Mouse (Mus musculus): ENCODE data around the gene Rnf180. TPM values are rescaled to one million over a fixed set of nuclear protein-coding genes. Genes with fewer than 3 reads are reported as not detected.
A peak's percentile ranks its signal among the peaks of the same experiment; 100 is the strongest.

Rnf180 gene
- total RNA-seq, 2 experiments from 2014 or later = 1.2 to 2.3 TPM

DNA sequence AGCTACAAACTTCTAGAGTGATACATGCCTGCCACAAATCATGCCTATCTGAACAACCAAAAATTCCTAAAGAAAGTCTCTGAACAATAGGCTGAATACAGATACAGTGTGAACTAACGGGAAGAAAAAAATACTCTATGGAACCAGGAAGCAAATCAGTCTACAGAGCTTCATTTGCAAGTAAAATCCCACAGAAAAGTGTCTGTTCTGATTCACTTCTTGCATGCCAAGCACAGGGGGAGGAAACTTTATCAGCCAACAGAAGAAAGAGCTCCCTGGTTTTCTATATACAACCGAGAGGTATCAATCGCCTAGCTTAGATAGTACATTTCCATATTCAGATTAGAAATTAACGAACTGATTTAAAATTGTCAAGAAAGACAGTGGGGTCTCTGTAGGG lies 43.8 kb downstream of the Rnf180 start:
- intact Hi-C loops (cut with DNase I) = no loop called here
- no peak for DNase-seq

DNA sequence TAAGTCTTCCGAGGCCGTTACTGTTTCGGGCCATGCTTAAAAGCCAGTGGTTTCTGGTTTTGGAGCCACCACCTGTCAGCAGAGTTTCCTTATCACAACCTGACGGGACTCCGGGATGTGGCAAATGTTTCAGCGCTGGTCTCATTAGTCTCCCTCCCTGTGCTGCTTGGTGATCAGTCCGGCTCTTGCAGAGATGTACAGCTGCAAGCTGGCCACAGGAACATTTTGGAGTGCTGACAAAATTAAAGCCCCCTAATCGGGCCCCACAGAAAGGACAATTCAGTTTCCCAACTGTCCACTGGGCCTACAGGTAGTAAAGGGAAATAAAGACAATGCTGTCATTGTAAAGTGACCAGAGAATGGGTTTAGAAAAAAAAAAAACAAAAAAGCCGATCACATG lies 44.4 kb downstream of the Rnf180 start:
- no peak for DNase-seq
- intact Hi-C loops (cut with DNase I) = no loop called here

GRCm38 (mm10) chr13:105249599-105249998 lies 45.0 kb downstream of the Rnf180 start:
- intact Hi-C loops (cut with DNase I) = no loop called here
- DNase-seq = no peak

DNA sequence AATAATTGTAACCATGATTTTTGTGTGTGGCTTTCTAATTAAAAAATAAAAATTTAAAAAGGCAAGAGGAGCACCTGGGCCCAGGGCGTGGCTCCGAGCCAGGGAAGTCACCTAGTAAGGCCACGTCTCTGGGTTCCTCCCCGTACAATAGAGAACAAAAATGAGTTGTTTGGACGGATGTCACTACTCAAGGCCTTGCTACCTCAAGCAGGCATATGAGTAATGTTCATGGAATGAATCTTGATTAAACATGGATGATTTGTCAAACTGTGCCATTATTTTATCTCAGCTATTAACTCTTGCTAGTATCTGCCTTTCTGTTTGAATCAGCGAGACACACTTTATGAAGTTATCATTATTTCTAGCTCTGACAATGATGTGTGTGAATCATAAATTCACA lies 46.9 kb downstream of the Rnf180 start:
- no peak for DNase-seq
- intact Hi-C loops (cut with DNase I) = no loop called here

DNA sequence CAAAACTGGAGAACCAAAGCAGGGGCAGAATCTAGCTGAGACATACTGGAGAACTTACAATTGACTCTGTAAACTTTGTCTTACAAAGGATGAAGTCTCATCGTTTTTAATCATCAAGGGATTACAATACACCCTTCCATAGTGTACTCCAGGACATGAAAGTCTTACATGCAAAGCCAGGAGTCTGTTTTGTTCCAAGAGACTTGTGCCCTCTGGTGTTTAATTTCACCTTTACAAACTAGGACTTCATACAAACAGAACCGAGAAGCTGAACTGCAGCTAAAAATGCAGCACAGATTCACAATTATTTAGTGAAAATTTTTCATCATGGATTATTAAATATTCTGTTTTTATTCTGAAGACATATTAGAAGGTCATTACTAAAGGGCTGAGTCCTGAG lies 53.8 kb downstream of the Rnf180 start:
- DNase-seq = no peak
- intact Hi-C loops (cut with DNase I) = loop anchor here (1.0 kb wide), 1 partner anchor 293 kb away; no protein-coding TSS in a partner anchor

DNA sequence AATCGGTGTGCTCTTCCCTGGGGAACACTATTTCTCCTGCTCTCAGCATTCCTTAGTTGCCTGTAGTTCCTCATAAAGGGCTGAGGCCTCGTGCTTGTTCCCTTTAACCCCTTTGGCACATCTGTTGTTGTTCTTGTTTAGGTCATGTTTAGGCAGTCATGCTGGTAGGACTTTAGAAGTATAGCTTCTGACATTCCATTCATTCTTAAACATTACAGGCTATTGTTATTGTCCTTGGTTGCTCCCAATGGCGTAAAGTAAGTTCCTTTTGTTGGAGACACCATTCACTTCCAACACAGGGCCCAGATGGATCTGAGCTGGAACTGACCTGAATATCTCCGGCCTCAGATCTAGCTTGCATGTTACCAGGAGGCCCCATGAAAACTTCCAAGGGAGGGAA lies 67.5 kb downstream of the Rnf180 start:
- intact Hi-C loops (cut with DNase I) = no loop called here
- no peak for DNase-seq

DNA sequence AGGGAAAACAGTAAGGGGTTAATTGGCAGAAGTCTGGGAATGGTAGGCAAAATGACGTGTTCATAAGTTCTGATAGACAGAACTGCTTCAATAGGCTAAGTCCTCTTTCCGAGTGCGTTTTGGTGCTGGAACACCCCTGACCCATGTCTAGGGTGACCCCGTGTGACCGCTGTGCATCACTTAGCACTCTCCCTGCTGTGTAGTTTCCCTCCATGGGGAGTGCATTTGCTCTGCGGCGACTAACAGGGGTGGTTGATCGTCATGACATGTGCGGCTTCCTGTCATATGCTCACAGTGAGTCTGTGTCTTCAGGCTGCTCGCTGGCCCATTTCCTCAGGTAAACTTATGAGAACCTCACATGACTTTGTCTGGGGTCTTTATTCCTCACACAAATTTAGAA lies 70.6 kb downstream of the Rnf180 start:
- peak in 1 of 2 experiments; percentile 7 for DNase-seq
- intact Hi-C loops (cut with DNase I) = loop anchor here (5.0 kb wide), 2 partner anchors 172 to 407 kb away; partner anchors contain the start of genes Cwc27 and Rgs7bp

- intact Hi-C loops (cut with DNase I) = loop anchor here (1.0 to 5.0 kb wide), 3 partner anchors 171 to 406 kb away; partner anchors contain the start of genes Cwc27 and Rgs7bp
Measured at GRCm38 (mm10) chr13:105223147-105223546, 71.5 kb downstream of the Rnf180 start.

DNA sequence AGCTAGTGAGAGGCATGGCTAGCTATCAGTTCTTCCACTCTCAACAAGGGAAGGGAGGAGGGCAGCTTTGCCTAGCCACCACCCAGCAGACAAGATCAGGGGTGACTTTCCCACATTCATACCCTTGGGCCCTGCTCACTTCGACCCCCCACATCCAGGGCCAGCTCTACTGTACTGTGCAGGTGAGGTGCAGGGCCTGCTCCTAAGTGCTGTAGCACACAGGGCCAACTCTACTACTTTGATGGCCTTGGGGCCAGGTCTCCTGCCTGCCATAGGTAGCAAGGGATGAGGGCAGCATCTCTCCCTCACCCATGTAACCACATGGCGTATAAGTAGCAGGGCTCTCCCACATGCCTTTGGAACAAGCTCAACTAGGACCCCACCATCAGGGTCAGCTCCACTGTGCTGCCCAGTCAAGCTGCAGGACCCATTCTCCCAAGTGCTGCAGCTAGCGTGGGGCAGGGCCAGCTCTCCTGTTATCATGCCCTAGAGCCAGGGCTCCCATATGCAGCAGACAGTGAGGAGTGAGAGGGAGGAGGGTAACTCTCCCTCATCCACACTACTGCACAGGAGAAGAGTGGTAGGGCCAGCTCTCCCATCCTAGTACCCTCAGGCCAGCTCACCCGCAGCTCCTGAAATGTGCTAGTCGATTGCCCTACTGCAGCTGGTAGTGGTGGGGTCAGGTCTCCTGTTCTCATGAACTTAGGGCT lies 72.4 kb downstream of the Rnf180 start:
- intact Hi-C loops (cut with DNase I) = loop anchor here (5.0 kb wide), 2 partner anchors 170 to 405 kb away; partner anchors contain the start of genes Cwc27 and Rgs7bp
- DNase-seq = no peak

More at GRCm38 (mm10) chr13:105223147-105223546, 71.5 kb downstream of the Rnf180 start:
- DNase-seq = peak; percentile 35 to 41

GRCm38 (mm10) chr13:105210746-105211145 lies 83.9 kb downstream of the Rnf180 start:
- intact Hi-C loops (cut with DNase I) = no loop called here
- no peak for DNase-seq

DNA sequence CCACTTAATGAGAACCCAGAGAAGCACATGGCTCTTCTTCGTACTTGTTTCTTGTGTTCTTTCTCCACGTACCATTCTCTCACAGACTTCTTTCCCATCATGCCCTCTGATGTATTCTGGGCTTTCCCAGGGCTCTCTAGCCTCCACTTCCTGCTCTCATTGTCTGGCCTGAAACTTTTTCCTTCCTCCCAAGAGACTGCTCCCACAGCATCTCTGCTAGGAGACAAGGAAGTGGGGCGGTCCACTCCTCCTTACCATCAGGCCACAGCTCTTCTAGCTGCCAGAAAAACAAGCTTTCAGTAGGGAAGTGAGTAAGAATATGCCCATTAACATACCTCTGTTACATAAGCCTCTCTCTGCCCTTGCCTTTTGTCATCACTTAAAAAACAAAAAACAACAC lies 90.8 kb downstream of the Rnf180 start:
- intact Hi-C loops (cut with DNase I) = no loop called here
- DNase-seq = peak; percentile 7 to 23

- intact Hi-C loops (cut with DNase I) = no loop called here
- DNase-seq = no peak
Measured at GRCm38 (mm10) chr13:105198658-105199057, 96.0 kb downstream of the Rnf180 start.

DNA sequence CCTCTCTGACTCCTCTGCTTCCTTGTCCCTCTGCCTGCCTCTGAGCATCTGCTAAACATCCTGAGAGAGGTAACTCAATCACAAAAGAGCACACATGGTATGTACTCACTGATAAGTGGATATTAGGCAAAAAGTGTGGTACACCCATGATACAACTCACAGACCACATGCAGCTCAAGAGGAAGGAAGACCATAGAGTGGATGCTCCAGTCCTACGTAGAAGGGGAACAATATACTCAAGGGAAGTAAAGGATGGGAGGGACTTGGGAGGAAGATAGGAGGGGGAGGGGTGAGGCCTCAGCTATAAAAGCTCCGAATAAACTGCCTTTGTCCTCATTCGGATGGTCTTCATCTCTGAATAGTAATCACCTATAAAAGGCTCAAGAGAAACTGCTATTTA lies 96.6 kb downstream of the Rnf180 start:
- DNase-seq = no peak
- intact Hi-C loops (cut with DNase I) = no loop called here

- no peak for DNase-seq
- intact Hi-C loops (cut with DNase I) = no loop called here
Measured at GRCm38 (mm10) chr13:105193583-105193982, 101.0 kb downstream of the Rnf180 start.

DNA sequence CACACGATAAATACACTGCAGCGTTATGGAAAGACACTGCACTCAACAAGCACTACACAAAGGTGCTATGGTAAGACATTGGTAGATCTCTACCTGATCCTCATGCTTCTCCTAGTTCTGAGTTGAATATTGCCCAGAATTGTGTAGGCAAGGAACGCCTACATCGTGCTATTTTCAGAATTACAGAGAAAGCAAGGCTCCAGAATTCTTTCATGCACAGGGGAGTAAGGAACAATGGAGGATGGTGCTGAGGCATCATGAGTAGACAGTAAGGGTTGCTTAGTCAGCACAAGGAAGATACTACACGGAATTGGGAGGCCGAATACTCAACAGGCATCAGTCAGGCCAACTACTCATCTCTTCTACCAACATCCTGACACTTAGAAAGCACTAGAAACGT lies 105.9 kb downstream of the Rnf180 start:
- no peak for DNase-seq
- intact Hi-C loops (cut with DNase I) = no loop called here

DNA sequence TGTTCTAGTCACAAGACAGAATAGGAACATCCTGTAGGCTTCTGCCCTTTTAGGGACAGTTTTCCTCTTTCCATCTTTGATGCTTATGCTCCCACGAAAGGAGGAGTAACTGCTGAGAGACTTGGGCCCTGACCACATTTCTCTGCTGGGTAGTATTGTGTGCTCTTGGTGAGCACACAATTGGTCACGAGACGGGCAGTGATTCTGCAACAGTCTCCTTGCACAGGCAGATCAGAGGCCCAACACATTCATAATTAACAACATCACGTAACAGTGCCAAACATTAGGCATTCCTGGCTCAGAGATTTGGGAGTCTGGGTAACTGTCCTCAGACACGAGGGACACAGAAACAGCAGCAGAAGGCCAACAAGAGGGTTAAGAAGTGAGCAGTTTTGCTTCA lies 113.8 kb downstream of the Rnf180 start:
- intact Hi-C loops (cut with DNase I) = no loop called here

DNA sequence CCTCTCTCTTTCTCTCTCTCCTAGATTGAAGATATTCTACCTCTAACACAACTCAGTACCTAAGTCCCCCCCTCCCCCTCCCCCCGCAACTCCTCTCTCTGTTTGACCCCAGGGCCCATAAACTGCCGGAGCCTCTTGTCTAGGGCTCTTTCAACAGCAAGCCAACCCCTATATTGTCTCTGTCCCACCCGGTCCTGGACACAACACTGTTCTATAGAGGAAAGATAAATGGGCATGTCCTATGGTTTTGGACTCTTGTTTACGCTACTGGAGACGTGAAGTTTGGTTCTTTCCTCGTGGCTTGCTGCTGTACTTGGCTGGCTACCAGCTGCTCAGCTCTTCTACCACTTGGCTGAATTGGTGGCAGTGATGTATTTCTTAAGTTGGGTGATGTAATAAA lies 129.2 kb downstream of the Rnf180 start:
- DNase-seq = no peak
- intact Hi-C loops (cut with DNase I) = no loop called here

More for the DNA sequence above, 113.8 kb downstream of the Rnf180 start:
- DNase-seq = no peak

DNA sequence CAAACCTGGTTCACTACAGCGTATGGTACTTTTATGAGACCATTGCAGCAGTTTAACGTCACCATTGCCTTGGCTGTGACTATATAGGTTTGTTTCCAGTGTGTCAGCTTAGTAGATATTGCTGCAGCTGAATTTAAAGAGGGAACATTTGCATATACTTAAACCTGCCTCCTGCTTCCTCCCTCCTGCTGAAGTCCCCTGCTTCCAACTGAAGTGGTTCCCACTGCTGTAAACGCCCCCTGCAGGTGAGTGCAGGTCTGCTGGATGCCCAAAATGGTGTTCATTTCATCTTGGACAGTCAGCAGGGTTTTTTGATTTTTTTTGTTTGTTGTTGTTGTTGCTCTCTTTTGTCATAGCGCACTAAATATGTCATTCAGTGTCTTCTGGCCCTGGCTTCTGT lies 140.7 kb downstream of the Rnf180 start:
- peak in 1 of 2 experiments; percentile 9 for DNase-seq
- intact Hi-C loops (cut with DNase I) = no loop called here

- DNase-seq = no peak
- intact Hi-C loops (cut with DNase I) = no loop called here
Measured at GRCm38 (mm10) chr13:105150006-105150405, 144.6 kb downstream of the Rnf180 start.

DNA sequence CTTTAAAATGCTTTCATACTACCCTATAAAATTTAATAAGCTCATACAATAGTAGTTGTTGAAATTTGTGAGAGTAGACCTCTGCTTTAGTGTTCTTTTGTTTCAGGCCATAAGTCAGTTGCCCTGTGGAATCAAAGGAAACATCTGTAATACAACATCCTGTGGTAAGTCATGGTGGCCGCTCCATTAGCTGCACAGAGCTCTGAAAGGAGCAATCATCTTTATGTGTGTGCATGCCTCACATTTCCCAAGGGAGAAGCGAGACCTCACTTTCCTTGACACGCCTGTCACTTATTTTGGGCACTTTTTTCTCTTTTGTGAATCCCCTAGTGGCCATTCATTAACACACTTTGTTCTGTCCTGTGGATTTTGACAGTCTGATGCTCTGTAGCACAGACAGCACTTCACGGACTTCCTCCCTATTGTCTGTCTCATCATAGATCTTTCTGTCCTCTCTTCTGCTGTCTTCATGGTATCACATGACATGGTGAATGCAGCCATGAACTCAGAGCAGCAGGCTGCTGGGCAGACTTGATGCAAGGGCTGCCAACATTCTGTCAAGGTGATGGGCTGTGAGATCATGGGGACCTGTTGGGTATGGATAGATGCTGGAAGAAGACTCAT lies 146.7 kb downstream of the Rnf180 start:
- intact Hi-C loops (cut with DNase I) = loop anchor here (5.0 kb wide), 1 partner anchor 201 kb away; no protein-coding TSS in a partner anchor
- peak; percentile 10 to 11 for DNase-seq

DNA sequence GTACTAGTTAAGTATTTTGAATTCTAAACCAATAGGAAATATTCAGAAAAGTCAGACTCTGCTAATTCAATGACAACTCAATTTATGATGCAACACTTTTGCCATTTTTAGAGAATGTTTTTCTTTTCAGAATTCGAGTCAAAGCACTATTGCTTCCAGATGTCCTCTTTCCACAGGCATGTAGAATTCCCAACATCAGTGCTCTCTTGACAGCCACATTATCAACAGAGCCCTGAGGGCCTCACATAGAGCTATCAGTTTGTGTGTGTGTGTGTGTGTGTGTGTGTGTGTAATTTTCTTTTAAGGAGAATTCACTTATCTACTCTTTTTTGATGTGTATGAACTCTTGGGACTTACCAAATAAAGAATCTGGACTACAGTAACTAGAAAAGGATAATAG lies 147.8 kb downstream of the Rnf180 start:
- DNase-seq = no peak
- intact Hi-C loops (cut with DNase I) = loop anchor here (5.0 kb wide), 1 partner anchor 200 kb away; no protein-coding TSS in a partner anchor

DNA sequence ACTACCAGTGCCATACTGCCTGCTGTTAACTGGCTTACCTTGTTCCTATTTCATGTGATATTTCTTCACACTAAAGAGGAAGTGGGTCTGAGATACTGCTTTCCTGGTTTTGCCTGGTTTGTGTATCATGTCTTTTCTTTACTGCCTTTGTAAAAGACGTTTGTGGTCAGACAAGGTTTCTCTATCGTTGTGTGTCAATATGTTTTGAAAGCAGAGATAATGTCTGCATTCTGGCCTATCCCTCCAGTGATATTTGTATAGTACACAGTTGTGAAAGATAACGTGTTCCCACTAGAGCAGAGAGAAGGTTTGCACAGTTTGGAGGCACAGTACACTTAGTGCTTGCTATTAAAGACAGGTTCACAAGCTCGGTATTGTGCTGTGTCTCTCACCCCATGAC lies 154.7 kb downstream of the Rnf180 start:
- intact Hi-C loops (cut with DNase I) = no loop called here
- no peak for DNase-seq

Data from heart, postnatal 10 days (tissue).